Mouse (Mus musculus) ES-E14 (cell line): ENCODE measurements around the gene Gpr132.

ENCODE experiments used
- CHD2 ChIP-seq: IDR thresholded peaks from 2 replicates; pipeline ENCODE4 v1.6.1; 2014; ENCODE audit warnings: mild to moderate bottlenecking, low read depth, low read length, inconsistent platforms
- HCFC1 ChIP-seq: IDR thresholded peaks from 2 replicates; pipeline ENCODE4 v1.6.1; 2012; ENCODE audit warnings: low read length, inconsistent platforms, borderline replicate concordance; ENCODE audit not compliant: insufficient read depth
- MAFK ChIP-seq: IDR thresholded peaks from 2 replicates; pipeline ENCODE4 v1.6.1; 2014; ENCODE audit warnings: mild to moderate bottlenecking, low read depth, low read length, inconsistent platforms; ENCODE audit not compliant: insufficient read depth
- ZC3H11A ChIP-seq: IDR thresholded peaks from 2 replicates; pipeline ENCODE4 v1.6.1; 2012; ENCODE audit warnings: low read depth, mild to moderate bottlenecking, inconsistent platforms, low read length, borderline replicate concordance
- ZNF384 ChIP-seq: IDR thresholded peaks from 2 replicates; pipeline ENCODE4 v1.6.1; 2012; ENCODE audit warnings: low read depth, low read length, inconsistent platforms

- TF ChIP-seq CHD2: no peak
- no peak for TF ChIP-seq ZC3H11A
- TF ChIP-seq MAFK: no peak
- TF ChIP-seq ZNF384: no peak
- TF ChIP-seq HCFC1: no peak
Observed at GRCm38 (mm10) chr12:112898960-112899359, 30.9 kb upstream of the Gpr132 start.
